Mouse (Mus musculus) embryo, embryonic 10 days (tissue): ENCODE data around the gene Myh9.
A peak's percentile ranks its signal among the peaks of the same experiment; 100 is the strongest.

ENCODE experiments used
- DNase-seq: peaks from one replicate; pipeline ENCODE4 v3.0.0-alpha.2; 2015; ENCODE audit warnings: low spot score

Myh9 gene

DNA sequence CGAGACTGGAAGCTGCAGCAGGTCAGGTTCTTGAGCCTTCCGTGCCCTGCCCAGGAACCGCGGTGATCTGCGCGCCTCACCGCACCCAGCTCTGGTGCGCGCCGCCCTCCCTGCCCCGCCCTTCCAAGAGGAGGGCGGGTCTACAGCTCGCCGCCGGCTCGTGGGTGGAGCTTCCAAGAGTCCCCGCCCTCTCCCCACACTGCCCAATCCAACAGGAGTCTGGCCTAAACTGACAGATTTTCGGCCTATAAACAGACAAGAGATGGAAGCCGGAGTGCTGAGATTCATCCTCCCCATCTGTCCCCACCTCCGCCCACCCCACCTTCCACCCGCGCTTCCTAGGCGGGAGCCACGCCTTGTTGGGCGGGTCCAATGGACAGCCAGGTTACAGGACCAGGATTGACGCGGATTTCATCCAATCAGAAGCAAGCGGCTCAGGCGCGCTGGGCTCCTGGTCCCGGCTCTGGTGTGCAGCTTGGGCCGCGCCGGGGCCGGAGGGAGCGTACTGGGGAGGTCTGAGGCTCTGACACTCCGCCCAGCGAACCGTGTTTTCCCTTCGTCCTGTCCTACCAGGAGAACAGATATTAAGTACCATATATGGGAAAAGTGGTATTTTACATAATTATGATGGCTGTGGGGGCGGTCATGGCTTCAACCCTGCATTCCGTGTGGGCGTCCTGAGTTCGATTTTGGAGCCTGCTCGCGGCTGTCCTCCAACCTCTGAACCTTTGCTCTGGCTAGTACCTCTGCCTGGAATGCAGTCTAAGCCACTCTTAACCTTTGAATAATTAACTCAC lies at the start of gene Myh9:
Gene Myh9, minus strand, starts transcription at position 129 of the 797 bp plus-strand sequence.
- peak; percentile 100 for DNase-seq

DNA sequence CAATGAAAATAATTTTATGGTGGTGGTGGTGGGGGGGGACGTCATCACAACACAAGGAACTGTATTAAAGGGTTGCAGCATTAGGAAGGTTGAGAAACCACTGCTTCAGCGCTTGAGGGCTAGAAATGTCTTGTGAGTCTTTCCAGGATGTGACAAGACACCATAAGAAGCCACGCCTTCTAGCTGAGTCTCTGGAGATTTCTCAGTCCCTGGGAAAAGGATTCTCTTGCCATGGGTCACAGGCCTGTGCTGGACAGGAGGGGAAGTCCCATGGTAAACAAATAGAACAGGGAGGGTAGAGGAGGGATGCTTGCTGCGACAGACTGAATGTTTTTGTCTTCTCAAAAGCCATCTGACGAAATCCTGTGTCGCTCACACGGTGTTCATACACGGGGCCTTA lies 49.8 kb upstream of the Myh9 start:
- DNase-seq: no peak

DNA sequence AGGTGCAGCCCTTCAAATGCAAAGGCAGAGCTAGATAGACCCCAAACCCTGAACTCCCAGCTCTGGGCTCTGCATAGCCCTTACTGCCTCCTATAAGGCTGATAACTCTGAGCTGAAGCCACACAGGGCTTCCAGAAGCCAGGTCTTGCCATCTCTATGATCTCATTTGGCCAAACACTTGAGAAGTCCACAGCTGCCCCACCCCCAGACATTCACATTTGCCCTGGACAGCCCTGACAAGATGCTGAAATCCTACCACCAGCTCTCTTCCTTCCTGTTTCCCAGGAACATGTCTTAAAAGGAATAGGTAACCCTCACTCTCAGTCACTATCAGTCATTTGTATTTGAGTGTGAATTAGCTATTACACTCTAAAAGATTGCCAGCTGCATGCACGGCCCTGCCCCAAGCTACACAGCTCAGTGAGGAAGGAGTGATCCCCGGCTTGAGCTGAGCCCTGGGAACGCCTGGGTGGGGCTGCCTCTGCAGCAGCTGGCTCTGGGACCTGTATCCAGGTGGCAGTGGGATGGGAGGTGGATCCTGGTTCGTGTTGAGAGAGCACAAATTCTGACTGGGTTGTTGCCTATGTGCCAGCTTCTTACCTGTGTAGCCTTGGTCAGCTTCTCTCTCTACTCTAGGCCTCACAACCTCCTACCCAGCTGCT lies 47.9 kb upstream of the Myh9 start:
- no peak for DNase-seq

DNA sequence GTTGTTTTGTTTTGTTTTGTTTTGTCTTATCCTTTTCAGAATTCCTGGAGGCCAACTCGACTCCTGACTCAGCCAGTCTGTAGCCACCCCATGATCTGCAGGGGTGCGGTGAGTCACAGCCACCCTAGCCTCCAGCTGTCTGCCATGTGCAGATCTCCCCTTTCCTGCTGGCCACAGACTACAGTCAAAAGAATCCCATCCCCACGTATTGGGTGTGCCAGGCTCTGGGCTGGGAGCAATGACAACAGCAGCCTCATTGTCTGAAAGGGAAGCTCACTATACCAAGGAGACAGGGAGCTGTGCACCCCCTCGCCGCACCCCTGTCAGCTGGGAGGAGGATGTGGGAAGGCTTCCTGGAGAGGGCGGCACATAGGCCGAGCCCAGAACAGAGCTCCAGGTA lies 46.3 kb upstream of the Myh9 start:
- DNase-seq: no peak

DNA sequence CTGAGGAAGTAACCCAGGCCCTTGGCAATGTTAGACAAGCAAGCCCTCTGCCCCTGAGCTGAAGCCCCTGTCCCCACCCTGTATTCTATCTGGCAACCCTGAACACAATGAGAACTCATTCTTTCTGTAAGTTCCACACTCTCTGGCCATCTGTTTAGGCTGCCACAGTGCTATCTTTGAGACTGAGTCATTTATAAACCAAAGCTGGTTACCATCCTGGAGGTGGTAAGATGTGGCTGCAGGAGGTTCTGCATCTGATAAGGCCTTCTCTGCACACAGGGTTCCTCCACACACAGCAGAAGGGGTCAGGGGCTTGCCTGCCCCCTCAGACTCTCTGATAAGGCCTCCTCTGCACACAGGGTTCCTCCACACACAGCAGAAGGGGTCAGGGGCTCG lies 45.1 kb upstream of the Myh9 start:
- no peak for DNase-seq

DNA sequence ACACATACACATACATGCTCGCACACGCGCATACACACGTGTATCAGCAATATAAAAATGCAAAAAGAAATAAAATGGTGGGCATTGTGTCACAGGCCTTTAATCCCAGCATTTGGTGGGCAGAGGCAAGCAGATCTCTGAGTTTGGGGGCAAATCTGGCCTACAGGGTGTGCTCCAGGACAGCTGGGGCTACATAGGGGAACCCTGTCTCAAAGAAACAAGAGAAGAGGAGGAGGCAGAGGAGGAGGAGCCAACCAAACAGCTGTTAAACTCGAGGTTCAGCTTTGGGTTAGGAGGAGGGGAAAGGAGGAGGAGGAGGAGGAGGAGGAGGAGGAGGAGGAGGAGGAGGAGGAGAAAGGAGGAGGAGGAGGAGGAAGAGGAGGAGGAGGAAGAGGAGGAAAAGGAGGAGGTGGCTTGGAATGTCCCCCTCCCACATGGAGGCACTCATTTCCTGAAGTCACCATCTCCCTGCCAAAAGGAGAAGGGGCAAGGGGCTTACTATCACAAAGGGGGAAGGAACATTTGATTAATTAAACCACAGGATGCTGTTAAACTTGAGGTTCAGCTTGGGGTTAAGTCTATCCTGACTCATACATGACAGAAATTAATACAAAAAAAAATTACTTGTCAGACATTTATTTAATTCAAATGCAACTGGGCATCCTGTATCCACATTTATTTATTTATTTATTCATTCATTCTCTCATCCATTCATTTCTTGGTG lies 44.6 kb upstream of the Myh9 start:
- peak; percentile 20 for DNase-seq

DNA sequence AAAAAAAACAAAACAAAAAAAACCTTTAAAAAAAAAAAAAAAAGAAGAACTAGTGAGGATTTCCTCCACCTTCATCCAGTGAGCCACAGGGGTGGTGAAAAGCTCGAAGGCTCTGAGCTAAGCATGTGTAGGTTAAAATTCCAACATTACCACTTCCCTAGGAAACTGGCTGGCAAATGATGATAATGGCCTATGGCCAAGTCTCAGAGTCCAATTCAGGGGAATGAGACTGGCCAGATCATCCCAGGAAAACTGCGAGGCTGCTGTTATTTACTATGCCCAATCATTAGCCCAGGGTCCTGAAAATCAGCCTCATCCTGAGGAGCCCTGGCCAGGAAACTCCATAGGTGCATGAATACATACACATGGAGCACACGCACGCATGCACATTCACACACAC lies 44.0 kb upstream of the Myh9 start:
- DNase-seq: no peak

DNA sequence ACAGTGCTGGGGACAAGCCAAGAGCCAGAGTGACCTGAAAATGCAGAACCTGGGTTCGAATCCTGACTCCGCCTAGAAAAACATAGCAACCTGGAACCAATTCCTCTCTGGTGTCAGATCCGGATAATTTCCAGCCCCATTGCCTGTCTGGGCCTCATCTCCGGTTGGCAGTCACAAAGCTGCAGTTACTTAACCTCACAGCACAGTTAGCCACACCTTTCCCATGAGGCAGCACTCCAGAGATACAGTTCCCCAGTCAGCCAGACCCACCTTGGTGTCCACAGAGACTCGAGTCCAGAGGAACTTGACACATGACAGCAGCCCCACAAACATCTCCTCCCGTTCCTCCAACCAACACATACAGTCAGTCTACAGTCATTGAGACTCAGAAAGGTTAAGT lies 43.2 kb upstream of the Myh9 start:
- no peak for DNase-seq

DNA sequence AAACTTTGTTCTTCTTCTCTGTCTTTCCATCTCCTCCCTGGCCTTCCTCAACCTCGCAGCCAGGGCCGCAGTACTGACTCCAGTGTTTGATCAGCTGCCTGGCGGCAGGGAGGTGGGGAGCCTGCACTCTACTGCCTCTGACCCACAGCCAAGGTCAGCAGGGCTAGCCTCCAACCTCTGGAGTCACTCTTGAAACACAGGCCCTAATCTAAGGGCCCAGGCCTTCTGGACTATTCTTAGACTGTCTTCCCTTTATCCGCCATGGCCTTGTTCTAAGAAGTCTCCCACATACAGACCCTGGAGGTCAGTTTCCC lies 41.7 kb upstream of the Myh9 start:
- DNase-seq: peak; percentile 25

DNA sequence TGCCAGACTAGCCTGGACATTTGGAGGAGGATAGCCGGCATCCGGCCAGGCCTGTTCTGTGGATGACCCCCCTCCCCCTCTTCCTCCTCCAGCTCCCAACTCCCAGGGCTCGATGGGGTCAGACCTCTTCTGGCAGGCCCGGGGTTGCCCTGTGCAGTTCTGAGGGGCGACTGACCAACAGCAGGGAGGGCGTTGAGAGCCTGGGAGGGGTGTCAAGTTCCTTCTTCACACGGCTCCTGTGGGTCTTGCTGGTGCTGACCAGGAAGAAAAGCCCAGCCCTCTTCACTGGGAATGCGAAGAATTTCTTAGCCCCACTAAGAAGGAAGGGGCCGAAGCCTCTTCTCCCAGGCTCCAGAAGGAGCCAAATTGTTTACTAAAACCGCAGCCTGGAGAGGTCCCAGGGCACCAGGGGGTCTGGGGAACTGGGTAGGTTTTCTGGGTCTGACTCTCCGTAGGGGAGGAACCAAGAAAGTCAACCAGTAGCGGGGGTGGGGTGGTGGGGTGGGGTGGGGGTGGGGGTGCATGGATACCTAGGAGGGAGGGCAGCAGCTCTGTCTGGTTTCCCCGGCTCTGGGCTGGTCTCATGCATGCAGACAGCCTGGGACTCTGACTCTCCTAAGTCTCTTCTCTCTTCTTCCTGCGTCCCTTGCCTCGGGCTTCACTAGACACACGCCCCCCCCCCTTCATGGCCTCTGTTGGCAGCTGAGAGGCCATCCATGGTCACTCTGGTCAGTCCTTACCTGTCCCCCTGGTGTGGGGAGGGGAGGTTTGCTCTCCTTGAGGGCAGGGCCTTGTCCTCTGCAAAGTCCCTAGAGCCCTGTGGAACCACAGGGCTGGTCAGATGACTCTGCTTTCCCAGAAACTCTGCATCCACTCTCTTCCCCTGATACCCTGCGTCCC lies 41.1 kb upstream of the Myh9 start:
- DNase-seq: peak; percentile 88

DNA sequence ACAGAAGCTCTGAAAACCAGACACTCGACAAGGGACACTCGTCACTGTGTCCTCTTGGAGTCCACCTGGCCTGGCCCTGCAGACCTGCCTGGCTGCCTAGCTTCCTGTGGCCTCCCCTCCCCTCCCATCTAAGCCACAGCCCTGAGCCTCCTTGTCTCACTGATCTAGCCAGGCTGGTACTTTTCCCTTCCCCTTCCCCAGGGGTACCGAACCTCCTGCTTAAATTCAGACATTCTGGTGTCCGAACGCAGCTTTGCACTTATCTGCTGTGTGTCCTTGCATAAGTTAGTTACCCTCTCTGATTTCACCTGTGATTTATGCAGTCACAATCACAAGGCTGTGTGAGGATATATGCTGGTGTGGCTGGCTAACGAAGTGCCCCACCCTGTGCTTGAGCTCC lies 40.3 kb upstream of the Myh9 start:
- peak; percentile 8 for DNase-seq

DNA sequence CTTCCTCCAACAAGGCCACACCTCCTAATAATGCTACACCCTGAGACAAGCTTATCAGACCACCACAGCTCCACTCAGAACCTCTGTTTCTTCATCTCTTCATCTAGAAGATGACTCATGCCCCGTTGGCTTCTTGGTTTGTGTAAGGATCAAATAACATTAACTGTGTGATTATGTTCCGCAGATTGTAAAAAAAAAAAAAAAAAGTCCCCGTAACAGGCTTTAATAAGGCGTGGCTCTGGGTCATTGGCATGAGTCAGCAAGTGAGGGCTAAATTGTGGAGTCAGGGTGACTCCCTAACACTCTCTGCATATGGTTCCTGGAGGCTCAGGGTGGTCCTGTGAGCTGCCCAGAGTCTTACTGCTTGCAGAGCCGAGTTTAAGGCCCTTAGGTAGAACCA lies 39.7 kb upstream of the Myh9 start:
- DNase-seq: peak; percentile 10

DNA sequence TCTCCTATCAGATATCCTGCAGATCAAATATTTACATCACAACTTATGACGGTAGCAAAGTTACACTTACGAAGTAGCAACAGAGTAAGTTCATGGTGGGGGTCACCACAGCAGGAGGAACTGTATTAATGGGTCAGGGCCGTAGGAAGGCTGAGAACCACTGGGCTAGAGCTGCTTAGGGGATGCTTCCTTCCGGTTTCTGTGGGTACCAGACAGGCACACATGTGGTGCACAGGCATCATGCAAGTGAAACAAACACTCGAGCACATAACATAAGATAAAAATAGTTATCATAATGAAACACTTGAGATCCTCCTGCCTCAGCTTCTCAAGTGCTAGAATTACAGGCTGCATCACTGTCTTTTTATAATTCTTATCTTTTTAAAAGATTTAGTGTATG lies 38.8 kb upstream of the Myh9 start:
- DNase-seq: no peak

DNA sequence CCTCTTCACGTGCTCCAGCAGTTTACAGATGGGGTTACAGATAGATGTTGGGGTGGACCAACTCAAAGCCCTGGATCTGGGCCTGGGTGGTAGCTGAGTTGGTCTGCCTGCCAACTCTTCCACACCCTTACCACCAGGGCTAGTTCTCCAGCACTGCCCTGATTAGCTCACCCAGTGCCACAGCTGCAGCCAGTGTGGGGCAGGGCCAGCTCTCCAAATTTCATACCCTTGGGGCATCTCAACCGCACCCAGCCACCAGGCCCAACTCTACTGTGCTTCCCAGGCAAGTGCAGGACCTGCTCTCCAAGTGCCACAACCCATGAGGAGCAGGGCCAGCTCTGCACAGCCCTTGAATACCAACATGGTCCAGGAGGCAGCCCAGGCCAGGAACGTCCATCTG lies 37.8 kb upstream of the Myh9 start:
- DNase-seq: no peak

DNA sequence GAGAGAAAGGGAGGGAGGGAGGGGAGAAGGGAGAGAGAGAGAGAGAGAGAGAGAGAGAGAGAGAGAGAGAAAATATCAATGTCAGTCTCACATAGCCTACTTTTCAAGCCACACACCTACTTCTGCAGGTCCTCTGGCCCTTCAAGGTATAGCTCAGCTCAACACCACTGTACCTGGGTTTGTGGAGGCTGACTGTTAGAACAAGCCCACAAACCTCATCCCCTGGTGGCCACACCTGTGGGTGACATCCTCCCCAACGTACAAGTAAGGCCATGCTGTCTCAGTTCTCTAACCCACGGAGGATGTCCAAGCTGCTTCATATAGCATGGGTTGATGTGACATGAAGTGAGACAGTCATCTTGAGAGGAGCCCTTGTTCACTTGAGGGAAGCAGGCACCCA lies 35.2 kb upstream of the Myh9 start:
- DNase-seq: no peak

DNA sequence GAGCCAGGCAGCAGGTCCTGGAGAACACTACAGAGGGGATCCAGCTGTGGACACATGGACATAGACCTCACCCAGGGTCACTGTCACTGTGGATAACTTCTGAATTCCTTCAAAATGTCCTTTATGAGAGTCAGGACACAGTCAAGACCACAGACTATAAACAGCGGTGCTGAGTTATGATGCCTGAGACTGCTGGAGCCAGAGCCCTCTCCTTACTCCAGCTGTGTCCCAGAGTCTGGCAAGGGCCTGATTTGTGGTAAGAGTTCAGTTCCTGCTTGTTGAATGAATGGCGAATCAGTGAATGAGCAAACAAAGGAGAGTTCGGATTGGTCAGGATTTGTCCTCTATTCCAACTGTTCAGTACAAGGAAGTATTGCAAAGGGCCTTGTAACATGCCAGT lies 34.7 kb upstream of the Myh9 start:
- no peak for DNase-seq

DNA sequence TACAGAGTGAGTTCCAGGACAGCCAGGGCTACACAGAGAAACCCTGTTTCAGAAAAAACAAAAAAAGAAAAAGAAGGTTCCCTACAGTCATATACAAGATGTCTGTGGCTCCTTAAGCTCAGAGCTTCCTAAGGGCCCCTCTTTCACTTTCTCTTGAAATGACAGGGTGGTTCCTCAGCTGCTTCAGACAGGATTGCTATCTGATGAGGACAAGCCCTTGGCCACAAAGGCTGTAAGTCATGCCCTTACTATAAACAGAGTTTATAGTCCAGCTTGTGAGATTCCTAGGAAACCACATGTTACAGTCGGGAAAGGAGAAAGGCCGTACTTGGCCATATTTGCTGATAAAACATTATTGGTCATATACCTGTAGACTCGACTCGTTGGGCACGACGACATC lies 34.0 kb upstream of the Myh9 start:
- DNase-seq: no peak

DNA sequence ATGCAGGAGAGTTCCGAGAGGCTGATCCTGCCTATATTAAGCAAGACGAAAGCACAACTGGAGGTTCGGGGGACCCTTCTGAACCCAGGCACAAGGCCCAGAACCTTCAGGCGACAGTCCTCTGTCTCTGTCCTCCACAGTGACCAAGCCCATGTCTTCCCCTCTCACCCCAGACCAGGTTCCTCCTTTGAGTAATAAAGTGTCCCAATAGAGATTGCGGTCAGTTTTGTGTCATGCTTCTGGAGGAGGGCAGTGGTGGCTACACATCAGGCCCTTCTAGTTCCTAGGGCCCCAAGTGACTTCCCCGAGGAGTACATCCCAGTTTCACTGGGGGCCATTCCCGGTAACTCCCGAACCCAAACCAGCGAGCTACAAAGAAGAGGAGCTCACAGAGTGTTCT lies 32.8 kb upstream of the Myh9 start:
- no peak for DNase-seq

DNA sequence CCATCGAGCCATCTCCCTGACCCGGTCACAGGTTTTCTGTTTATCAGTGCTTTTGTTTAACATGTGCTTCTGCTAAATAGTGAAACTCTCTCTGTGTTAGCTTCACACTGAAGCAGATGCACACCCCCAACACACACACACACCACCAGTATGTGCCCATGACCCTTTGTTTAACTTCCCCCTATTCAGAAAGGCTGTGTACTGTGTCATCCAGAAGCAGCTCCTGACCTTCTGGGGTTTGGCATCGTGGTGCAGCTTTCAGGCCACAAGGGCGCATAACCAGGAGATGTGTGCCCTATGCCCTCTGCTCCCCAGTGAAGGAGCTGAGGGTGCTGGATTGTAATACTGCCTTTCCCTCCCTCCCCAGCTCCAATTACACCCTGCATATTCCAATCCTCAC lies 32.3 kb upstream of the Myh9 start:
- DNase-seq: no peak

DNA sequence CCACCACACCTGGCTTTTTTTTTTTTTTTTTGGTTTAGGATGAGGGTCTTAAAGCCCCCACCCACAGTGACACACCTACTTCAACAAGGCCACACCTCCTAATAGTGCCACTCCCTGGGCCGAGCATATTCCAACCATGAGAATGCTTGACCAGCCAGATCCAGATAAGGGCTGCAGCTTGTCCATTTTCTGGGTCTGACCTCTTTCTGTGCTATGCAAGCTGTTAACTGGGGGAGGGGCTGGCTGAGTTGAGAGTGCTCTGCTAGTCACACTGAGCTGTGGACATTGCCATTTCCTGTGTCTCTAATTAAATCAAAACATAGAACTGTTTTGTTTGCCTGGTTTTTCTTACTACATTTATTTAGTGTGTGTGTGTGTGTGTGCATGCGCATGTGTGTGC lies 31.6 kb upstream of the Myh9 start:
- DNase-seq: peak; percentile 60

DNA sequence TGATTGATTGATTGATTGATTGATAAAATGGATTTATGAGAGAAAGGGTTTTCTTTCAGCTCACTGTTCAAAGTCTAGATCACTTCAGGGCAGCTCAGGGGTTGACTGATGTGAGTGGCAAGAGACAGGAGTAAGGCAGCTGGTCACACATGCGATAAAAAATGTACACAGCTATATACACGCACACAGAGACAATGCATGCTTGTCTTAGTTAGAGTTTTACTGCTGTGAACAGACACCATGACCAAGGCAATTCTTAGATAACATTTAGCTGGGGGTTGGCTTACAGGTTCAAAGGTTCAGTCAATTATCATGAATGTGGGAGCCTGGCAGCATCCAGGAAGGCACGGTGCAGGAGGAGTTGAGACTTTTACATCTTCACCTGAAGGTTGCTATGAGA lies 31.0 kb upstream of the Myh9 start:
- DNase-seq: no peak

DNA sequence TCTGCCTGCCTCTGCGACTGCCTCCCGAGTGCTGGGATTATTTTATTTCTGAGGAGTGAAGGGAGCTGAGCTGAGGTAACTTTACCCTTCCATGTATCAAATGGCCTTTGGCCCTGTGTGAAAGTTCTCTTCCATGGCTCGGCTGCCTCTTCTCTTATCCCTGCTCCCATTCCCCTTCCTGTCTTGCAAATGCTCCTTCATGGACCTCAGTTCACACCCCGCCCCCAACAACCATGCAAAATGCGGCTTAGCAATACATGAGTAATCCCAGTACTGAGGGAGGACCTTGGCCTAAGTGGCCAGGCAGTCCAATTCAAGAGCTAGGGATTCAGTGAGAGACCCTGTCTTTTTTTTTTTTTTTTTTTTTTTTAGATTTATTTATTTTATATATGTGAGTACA lies 26.4 kb upstream of the Myh9 start:
- DNase-seq: no peak
